Mouse (Mus musculus) gastrocnemius, postnatal 25 days (tissue): ENCODE data around the gene Rpl36al. TPM values are rescaled to one million over a fixed set of nuclear protein-coding genes. Genes with fewer than 3 reads are reported as not detected.

ENCODE experiments used
- DNase-seq: peaks from one replicate; pipeline ENCODE4 v3.0.0; 2022
- microRNA-seq, 2 experiments: library from miRNA; unstranded; fragments of <30 nt; microRNA quantifications; one replicate each; pipeline ENCODE4 v1.2.0; 2021; ENCODE audit warnings: borderline replicate concordance in 2 of 2
- total RNA-seq, 2 experiments: library from RNA; stranded (reverse); gene quantifications; 1 replicate in 1 of 2; 2 replicates in 1 of 2; pipeline ENCODE4 v1.2.3; 2021

Gene Rpl36al
- total RNA-seq, 2 experiments from 2014 or later = 280 to 315 TPM

DNA sequence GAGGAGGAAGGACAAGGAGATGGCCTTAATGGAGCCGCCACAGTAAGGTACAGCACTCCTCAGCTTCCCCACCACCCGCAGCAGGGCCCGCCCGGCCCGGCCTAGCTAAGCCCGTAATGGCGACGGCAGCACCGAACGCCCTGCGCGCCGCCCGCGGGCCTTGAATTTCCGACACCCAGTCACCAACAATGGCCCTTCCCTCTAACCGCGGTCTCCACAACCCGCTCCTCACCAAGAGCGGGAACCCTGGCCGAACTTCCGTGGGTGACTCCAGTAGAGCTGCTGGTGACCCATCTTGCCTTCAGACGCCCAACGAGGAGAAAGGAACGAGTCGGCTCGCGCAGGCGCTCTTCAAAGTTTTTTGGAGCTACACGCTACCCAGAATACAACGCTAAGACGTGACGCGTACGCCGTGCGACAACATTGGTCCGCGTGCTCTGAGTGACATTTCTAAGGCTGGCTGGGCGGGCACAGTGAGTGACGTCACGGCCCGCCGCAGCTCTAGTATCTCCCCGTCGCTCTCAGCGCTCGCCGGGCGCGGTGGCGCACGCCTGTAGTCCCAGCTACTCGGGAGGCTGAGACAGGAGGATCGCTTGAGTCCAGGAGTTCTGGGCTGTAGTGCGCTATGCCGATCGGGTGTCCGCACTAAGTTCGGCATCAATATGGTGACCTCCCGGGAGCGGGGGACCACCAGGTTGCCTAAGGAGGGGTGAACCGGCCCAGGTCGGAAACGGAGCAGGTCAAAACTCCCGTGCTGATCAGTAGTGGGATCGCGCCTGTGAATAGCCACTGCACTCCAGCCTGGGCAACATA lies 24.9 kb downstream of the Rpl36al start, which contains the start of gene Rps29:
Rps29 (minus strand) TSS at position 422 of the 813 bp plus-strand sequence.
- DNase-seq = peak; percentile 97

DNA sequence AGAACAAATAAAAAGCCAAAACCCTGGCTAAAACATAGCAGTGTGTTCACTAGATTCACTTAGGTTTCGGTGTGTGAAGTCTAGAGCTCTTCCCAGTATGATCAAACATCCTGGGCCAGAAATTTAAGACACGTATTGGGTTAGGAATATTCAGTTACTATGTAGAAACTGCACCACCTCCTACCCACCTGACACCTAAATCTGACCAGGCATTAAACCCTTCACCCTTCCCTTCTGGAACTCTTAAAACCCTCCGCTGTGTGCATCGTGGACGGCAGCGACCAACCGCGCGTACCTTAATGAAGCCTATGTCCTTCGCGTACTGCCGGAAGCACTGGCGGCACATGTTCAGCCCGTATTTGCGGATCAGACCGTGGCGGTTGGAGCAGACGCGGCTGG lies 25.5 kb downstream of the Rpl36al start:
- DNase-seq = no peak

DNA sequence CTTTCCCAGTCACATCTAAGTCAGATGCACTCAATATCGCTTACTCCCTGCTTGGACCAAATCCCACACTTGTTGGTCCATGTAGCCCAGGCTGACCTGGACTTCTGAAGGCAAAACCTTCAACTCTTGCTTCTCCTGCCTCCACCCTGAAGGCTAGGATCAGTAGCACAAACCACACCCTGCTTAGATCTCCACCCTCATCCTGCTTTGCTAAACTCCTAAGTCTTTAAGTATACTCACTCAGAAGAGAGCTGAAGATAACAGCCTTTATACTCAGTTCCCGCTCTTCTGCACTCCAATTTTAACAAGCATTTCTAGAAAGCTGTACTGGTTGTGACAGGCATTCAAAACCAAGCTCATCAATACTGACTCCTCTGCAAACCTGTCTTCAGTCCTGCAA lies 26.8 kb downstream of the Rpl36al start:
- DNase-seq = no peak

GRCm38 (mm10) chr12:69156436-69156835 lies 27.4 kb downstream of the Rpl36al start:
- DNase-seq = no peak

DNA sequence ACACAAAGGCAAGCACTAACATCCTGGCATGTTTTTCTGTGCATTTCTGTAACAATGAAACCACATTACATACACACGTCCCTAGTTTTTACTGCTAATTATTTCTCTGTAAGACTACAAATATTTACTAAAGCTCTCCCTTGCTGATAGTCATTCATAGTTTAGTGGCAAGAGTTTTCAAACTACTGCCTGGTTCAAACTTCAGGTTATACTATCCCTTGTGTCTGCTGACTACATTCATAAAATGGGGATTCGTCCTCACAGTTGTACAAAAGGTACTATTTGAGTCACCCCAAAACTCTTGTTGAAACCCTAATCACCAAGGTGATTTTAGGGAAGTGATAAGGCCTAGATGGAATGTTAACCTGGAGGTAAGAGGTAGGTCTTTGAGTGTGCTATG lies 28.0 kb downstream of the Rpl36al start:
- no peak for DNase-seq

DNA sequence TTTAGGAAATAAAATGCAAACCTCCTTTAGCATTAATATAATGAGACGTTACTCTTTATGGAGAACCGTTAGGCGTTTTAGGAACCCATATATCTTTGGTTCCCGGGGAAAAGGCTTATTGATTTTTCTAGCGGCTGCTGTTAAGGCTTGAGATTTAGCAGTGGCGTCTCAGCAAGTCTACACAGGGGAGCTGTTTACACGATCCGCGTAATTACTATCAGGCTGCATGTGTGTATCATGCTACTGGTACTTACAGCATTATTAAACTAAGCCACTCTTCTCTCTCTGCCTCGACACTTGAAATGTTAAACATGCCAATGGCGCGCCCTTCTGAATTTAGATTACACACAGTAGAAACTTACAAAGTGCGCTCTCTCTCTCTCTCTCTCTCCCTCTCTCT lies 33.8 kb downstream of the Rpl36al start:
- DNase-seq = no peak

DNA sequence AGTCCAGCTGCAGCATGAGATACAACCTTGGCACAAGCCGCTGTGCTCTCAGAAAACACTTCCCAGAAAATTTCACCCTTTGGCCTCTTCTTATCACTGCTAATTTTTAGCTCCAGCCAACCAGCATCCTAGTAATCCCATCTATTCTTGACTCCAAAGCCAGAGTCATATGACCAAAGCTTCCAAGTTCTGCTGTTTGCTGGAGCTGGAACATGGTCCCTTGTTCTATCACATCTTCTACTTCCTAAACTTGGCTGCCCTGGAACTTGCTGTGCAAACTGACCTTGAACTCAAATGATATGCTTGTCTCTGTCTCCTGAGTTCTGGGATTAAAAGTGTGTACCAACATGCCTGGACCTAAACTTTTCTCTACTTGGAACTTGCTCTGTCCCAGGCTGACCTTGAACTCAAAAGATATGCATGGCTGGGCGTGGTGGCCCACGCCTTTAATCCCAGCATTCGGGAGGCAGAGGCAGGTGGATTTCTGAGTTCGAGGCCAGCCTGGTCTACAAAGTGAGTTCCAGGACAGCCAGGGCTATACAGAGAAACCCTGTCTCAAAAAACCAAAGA lies 36.6 kb downstream of the Rpl36al start:
- DNase-seq = no peak

DNA sequence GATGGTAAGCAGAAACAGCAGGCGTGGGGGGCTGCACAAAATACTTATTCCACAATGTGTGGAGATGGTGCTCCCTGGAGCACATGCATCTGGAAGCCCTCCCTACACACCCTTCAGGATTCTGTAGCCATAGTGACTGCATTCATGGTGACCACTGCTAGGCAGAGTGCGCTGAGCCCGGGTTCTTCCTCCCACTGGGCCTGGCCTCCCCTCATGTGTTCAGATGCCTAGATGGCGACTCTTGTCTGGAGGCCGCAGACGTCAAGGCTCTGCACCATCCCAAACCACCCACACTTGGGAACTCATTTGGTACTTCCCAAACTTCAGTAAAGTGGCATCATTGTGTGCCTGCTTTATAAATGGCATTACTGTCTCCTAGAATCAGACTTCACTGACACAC lies 40.4 kb downstream of the Rpl36al start:
- no peak for DNase-seq

GRCm38 (mm10) chr12:69139841-69140240 lies 44.0 kb downstream of the Rpl36al start:
- no peak for DNase-seq

DNA sequence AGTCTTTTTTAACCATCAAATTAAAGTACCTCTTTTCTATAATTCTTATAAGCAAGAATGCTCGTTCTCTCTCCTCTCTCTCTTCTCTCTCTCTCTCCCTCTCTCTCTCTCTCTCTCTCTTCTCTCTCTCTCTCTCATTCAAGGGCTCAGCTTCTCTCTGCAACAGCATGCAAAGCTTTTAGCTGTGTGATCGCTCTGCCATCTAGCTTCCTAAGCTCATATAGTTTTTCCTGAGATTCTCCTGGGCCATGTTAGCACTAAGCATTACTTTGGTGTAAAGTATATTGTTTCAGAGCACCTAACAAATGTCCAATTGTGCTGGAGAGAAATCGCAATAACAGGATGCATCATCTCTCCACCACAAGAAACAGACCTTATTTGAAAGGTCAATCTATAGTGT lies 44.7 kb downstream of the Rpl36al start:
- no peak for DNase-seq

Small RNAs within 50 kb of the gene (microRNA-seq; reads per million reads assigned to microRNA genes)
- gene Gm47287 (0 reads per million in 2 experiments), gene Gm47295 (0.26 to 0.74 reads per million in 2 experiments)

Other genes with a start within 250 kb of the Rpl36al start
- 100 to 1,000 TPM; 781 to 812 TPM for gene Rps29, start 24.9 kb downstream of the Rpl36al start, total RNA-seq
- gene Lrr1, start 15.3 kb downstream of the Rpl36al start, total RNA-seq = not detected
- 1 to 10 TPM; 9.0 to 9.5 TPM for gene Mgat2, start 74 bp upstream of the Rpl36al start, total RNA-seq
- gene Gm49383, start 13.0 kb upstream of the Rpl36al start, total RNA-seq = 1 to 10 TPM; 1.7 to 1.8 TPM
- gene Dnaaf2, start 14.3 kb upstream of the Rpl36al start, total RNA-seq = under 1 TPM; 0.56 to 0.62 TPM
- gene Gm49384, start 20.2 kb upstream of the Rpl36al start, total RNA-seq = 1 to 10 TPM; 1.8 to 2.4 TPM
- under 1 TPM; 0.38 to 0.72 TPM for gene Pole2, start 44.1 kb upstream of the Rpl36al start, total RNA-seq
- gene Klhdc1, start 57.1 kb upstream of the Rpl36al start, total RNA-seq = 10 to 100 TPM; 15.2 to 18.1 TPM
- 100 to 1,000 TPM in 1 of 2 experiments, 10 to 100 TPM in 1; 90.5 to 104 TPM for gene Klhdc2, start 112.6 kb upstream of the Rpl36al start, total RNA-seq
- gene Nemf, start 173.1 kb upstream of the Rpl36al start, total RNA-seq = 10 to 100 TPM; 17.1 to 20.8 TPM
- gene Arf6, start 188.1 kb upstream of the Rpl36al start, total RNA-seq = 10 to 100 TPM; 20.1 to 23.5 TPM
- not detected for gene Gm9887, start 188.4 kb upstream of the Rpl36al start, total RNA-seq